Mouse (Mus musculus): Measurements from ENCODE around the gene Iqsec1.

GRCm38 (mm10) chr6:90884631-90885030 lies 103.9 kb downstream of the Iqsec1 start:
- TF ChIP-seq CTCF (IDR thresholded peaks at IDR 0.05; ENCODE audit: low read depth): no peak
- TF ChIP-seq EP300 (optimal IDR thresholded peaks at IDR 0.05): no peak

All from stomach, postnatal 0 days (tissue).